In the genomic region with DNA sequence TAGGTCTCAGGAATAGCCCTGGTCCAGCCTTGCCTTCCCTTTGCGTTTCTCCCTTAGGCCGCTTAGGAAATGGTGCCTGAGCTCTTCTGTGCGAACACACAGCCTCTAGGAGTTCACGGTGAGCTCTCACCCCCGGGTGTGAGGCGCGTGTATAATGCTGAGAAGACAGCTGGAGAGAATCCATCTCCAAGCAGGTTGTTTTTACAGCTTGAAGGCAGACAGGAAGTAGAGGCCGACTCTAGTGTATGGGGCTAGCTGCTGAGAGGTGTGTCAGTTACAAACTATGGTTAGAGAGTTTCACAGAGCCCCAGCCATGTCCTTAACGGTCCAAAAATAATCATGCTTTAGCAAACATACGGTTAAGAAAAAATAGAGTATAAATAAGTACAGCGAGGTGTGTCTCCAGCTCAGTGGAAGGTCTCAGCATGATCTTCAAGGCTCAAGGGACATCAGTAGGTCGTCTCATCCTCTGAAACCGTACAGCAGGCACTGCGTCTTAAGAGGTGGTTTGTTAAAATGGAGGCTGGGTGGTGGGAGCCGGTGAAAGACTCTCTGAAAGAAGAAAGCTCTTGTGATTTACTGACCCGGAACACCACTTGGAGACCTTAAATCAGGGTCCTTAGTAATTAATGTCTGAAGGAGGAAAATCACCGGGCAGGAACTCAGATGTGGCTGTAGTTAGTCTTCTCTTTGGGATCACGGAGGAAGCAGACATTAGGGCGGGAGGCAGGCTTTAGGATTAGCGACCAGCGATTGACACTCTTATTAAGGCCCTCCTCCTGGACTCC, we compare ENCODE assay signal across 9 mouse cellular contexts. TPM values are rescaled to one million over a fixed set of nuclear protein-coding genes. Genes with fewer than 3 reads are reported as not detected.
DNase-seq lines count a peak whose midpoint lies in the region; ATAC-seq and TF ChIP-seq lines count a peak whose summit lies in the region.
"Had no signal": no experiment of that assay in that cellular context is flagged by ENCODE, and none has a peak within 500 bp of the region (broad histone marks: within the 10 kb centered on the region; RNA-seq: fewer than 3 reads in every experiment).

No protein-coding gene starts in this region.

- peaks cover 14% of the 10 kb centered on the region; the same call in 1 of the 2 replicates for H3K36me3 ChIP-seq in heart, postnatal 0 days (replicated peaks; ENCODE audit: control insufficient read depth, insufficient read depth, low read length)
- H3K36me3 ChIP-seq in embryonic facial prominence, embryonic 11.5 days (replicated peaks; ENCODE audit: control insufficient read depth, insufficient read depth, low read depth, low read length) = no peaks in the 10 kb centered on the region
- no peaks in the 10 kb centered on the region for H3K36me3 ChIP-seq in forebrain, embryonic 15.5 days
- no peaks in the 10 kb centered on the region for H3K36me3 ChIP-seq in neural tube, embryonic 12.5 days

- no peak for DNase-seq in heart, postnatal 0 days (ENCODE audit: low spot score)
- DNase-seq in heart, postnatal 4 days = no peak
- DNase-seq in embryonic facial prominence, embryonic 11.5 days (ENCODE audit: low spot score) = peak; percentile 40
- no peak for DNase-seq in gastrocnemius, adult 2 months
- DNase-seq in left cerebral cortex, adult 2 months (ENCODE audit: extremely low spot score in 1 of 2, low spot score in 2 of 2) = no peak
- DNase-seq: cerebellum, postnatal 25 days had no signal

- no peak for TF ChIP-seq CTCF in heart, postnatal 0 days (IDR thresholded peaks at IDR 0.05; ENCODE audit: low read depth)
- no peak for TF ChIP-seq CTCF in gastrocnemius, adult 2 months (IDR thresholded peaks at IDR 0.05)
- TF ChIP-seq CTCF in left cerebral cortex, adult 2 months (IDR thresholded peaks at IDR 0.05) = no peak

- 47% methylated on average over 21 of the region's 21 CpGs for WGBS in heart, postnatal 0 days
- 28% methylated on average over 21 of the region's 21 CpGs for WGBS in embryonic facial prominence, embryonic 11.5 days
- 20% methylated on average over 21 of the region's 21 CpGs for WGBS in forebrain, embryonic 15.5 days
- 26% methylated on average over 21 of the region's 21 CpGs for WGBS in neural tube, embryonic 12.5 days

- peaks cover 7% of the 10 kb centered on the region for H3K4me1 ChIP-seq in heart, postnatal 0 days (ENCODE audit: control insufficient read depth, insufficient read depth)
- peaks cover 8% of the 10 kb centered on the region; the same call in 1 of the 2 replicates for H3K4me1 ChIP-seq in embryonic facial prominence, embryonic 11.5 days (ENCODE audit: control insufficient read depth, insufficient read depth, low read length)
- H3K4me1 ChIP-seq in forebrain, embryonic 15.5 days = peaks cover 17% of the 10 kb centered on the region
- H3K4me1 ChIP-seq in neural tube, embryonic 12.5 days = peaks cover 26% of the 10 kb centered on the region

- ATAC-seq in heart, postnatal 0 days (ENCODE audit: insufficient read depth, low read depth) = no peak
- ATAC-seq in embryonic facial prominence, embryonic 11.5 days (replicated peaks; ENCODE audit: insufficient number of reproducible peaks, low FRiP score, low TSS enrichment, low read depth) = 0 out of 2 replicates have a peak, but pooled peaks have one; percentile 31
- ATAC-seq in forebrain, embryonic 15.5 days (replicated peaks) = 0 out of 2 replicates have a peak, but pooled peaks have one; percentile 16
- peak; percentile 35; the same call in 1 of the 2 replicates for ATAC-seq in neural tube, embryonic 12.5 days (ENCODE audit: low FRiP score, low read depth)
- ATAC-seq: intestine, postnatal 0 days had no signal

- H3K9ac ChIP-seq in heart, postnatal 0 days (replicated peaks; ENCODE audit: low read depth, low read length) = no peak overlapping the region
- no peak overlapping the region for H3K9ac ChIP-seq in embryonic facial prominence, embryonic 11.5 days (replicated peaks; ENCODE audit: low read length)
- H3K9ac ChIP-seq in forebrain, embryonic 15.5 days (replicated peaks) = no peak overlapping the region
- no peak overlapping the region for H3K9ac ChIP-seq in neural tube, embryonic 12.5 days

- TF ChIP-seq EP300 in heart, postnatal 0 days (IDR thresholded peaks at IDR 0.05; ENCODE audit: low read depth) = no peak

- no peaks in the 10 kb centered on the region for H3K9me3 ChIP-seq in heart, postnatal 0 days (replicated peaks; ENCODE audit: control insufficient read depth, low read length)
- H3K9me3 ChIP-seq in embryonic facial prominence, embryonic 11.5 days (replicated peaks; ENCODE audit: control insufficient read depth, low read length) = no peaks in the 10 kb centered on the region
- H3K9me3 ChIP-seq in forebrain, embryonic 15.5 days = no peaks in the 10 kb centered on the region
- H3K9me3 ChIP-seq in neural tube, embryonic 12.5 days = no peaks in the 10 kb centered on the region

- no peaks in the 10 kb centered on the region for H3K27me3 ChIP-seq in heart, postnatal 0 days (ENCODE audit: control insufficient read depth, insufficient read depth, low read length)
- H3K27me3 ChIP-seq in embryonic facial prominence, embryonic 11.5 days (ENCODE audit: control insufficient read depth, insufficient read depth, low read length) = no peaks in the 10 kb centered on the region
- no peaks in the 10 kb centered on the region for H3K27me3 ChIP-seq in forebrain, embryonic 15.5 days
- no peaks in the 10 kb centered on the region; the same call in 1 of the 2 replicates for H3K27me3 ChIP-seq in neural tube, embryonic 12.5 days (replicated peaks)

- H3K4me2 ChIP-seq in heart, postnatal 0 days (ENCODE audit: low read depth, low read length) = no peak overlapping the region
- H3K4me2 ChIP-seq in embryonic facial prominence, embryonic 11.5 days (ENCODE audit: low read depth, low read length) = no peak overlapping the region
- peak overlapping the region; percentile 9; the same call in 1 of the 2 replicates for H3K4me2 ChIP-seq in forebrain, embryonic 15.5 days (replicated peaks)
- H3K4me2 ChIP-seq in neural tube, embryonic 12.5 days (replicated peaks) = peak overlapping the region; percentile 21

- intact Hi-C loops in gastrocnemius, adult 2 months (cut with DNase I) = no loop called here
- intact Hi-C loops in left cerebral cortex, adult 2 months (cut with DNase I) = no loop called here

- H3K4me3 ChIP-seq in heart, postnatal 0 days (ENCODE audit: low read depth, low read length) = no peak overlapping the region
- H3K4me3 ChIP-seq in embryonic facial prominence, embryonic 11.5 days (ENCODE audit: low read depth, low read length) = no peak overlapping the region
- H3K4me3 ChIP-seq in forebrain, embryonic 15.5 days = no peak overlapping the region
- H3K4me3 ChIP-seq in neural tube, embryonic 12.5 days = no peak overlapping the region
- no peak overlapping the region for H3K4me3 ChIP-seq in gastrocnemius, adult 2 months
- no peak overlapping the region for H3K4me3 ChIP-seq in left cerebral cortex, adult 2 months

- peak overlapping the region; percentile 26; the same call in 1 of the 2 replicates for H3K27ac ChIP-seq in heart, postnatal 0 days (ENCODE audit: low read depth)
- H3K27ac ChIP-seq in embryonic facial prominence, embryonic 11.5 days (replicated peaks; ENCODE audit: low read depth, low read length) = no peak overlapping the region
- H3K27ac ChIP-seq in forebrain, embryonic 15.5 days (replicated peaks) = no peak overlapping the region
- H3K27ac ChIP-seq in neural tube, embryonic 12.5 days = no peak overlapping the region
- no peak overlapping the region for H3K27ac ChIP-seq in gastrocnemius, adult 2 months
- H3K27ac ChIP-seq in left cerebral cortex, adult 2 months = no peak overlapping the region

RNA-seq across cellular contexts. Expression of a gene that starts 56.6 kb away (rescaled TPM):
- 42.8 and 51.3 TPM in 2 replicates for total RNA-seq in heart, postnatal 0 days (2014; rRNA removed; ENCODE audit: low replicate concordance)
- 4.0 and 5.1 TPM in 2 replicates for polyA plus RNA-seq in heart, postnatal 0 days (2015; fragmentation: Nextera tagmentation; extraction: Ambion mirVana)
- 10 to 100 TPM; 68.5 to 72.0 TPM for total RNA-seq in heart, postnatal 4 days (2021)
- 34.4 and 37.7 TPM in 2 replicates for polyA plus RNA-seq in embryonic facial prominence, embryonic 11.5 days (2014; fragmentation: Nextera tagmentation; extraction: Ambion mirVana)
- 7.7 and 8.7 TPM in 2 replicates for polyA plus RNA-seq in forebrain, embryonic 15.5 days (2015; fragmentation: Nextera tagmentation; extraction: Ambion mirVana)
- polyA plus RNA-seq in neural tube, embryonic 12.5 days (2016; fragmentation: Nextera tagmentation; extraction: Ambion mirVana) = 11.7 and 11.9 TPM in 2 replicates
- total RNA-seq in gastrocnemius, adult 2 months (2021) = 1 to 10 TPM; 2.6 to 4.5 TPM
- total RNA-seq in left cerebral cortex, adult 2 months (2021) = 10 to 100 TPM; 36.2 to 38.7 TPM

Comparison
In these comparisons a context has a peak if more than half of its experiments do, and no peak if none do; other contexts are left out.
1. H3K4me2 ChIP-seq: peak in forebrain, embryonic 15.5 days (single experiment) and neural tube, embryonic 12.5 days (single experiment); none in heart, postnatal 0 days (single experiment) and embryonic facial prominence, embryonic 11.5 days (single experiment).